21 mouse cellular contexts compared by ENCODE assay signal in genomic region chr17:80501805-80502172, GRCm38 (mm10). TPM values are rescaled to one million over a fixed set of nuclear protein-coding genes. Genes with fewer than 3 reads are reported as not detected.
DNase-seq lines count a peak whose midpoint lies in the region; ATAC-seq and TF ChIP-seq lines count a peak whose summit lies in the region.
"Had no signal": no experiment of that assay in that cellular context is flagged by ENCODE, and none has a peak within 500 bp of the region (broad histone marks: within the 10 kb centered on the region; RNA-seq: fewer than 3 reads in every experiment).

No protein-coding gene starts in this region.

- no peak for TF ChIP-seq POLR2A in spleen, adult 2 months (IDR thresholded peaks at IDR 0.05; ENCODE audit: low read depth, low read length)
- TF ChIP-seq POLR2A in ES-Bruce4 (IDR thresholded peaks at IDR 0.05; ENCODE audit: insufficient read depth, low read length) = no peak

- TF ChIP-seq EP300 in ES-Bruce4 (IDR thresholded peaks at IDR 0.05; ENCODE audit: insufficient read depth, low read depth, low read length) = no peak

- no peaks in the 10 kb centered on the region for H3K9me3 ChIP-seq in ES-Bruce4 (replicated peaks; ENCODE audit: control insufficient read depth, insufficient read depth, low read length, poor library complexity, severe bottlenecking)
- H3K9me3 ChIP-seq: embryonic facial prominence, embryonic 13.5 days; G1E; heart, embryonic 10.5 days; hindbrain, embryonic 10.5 days; intestine, embryonic 15.5 days; midbrain, embryonic 13.5 days had no signal

- DNase-seq in spleen, adult 2 months (ENCODE audit: low read depth in 1 of 2, low spot score in 2 of 2) = no peak
- no peak for DNase-seq in spleen, adult 18-20 months
- peak; percentile 26 for DNase-seq in splenic B cell, adult 2 months (ENCODE audit: low read depth, low spot score)
- no peak for DNase-seq in gastrocnemius, adult 2 months
- DNase-seq in cerebellum, postnatal 4 days (ENCODE audit: low spot score in 2 of 2) = no peak
- DNase-seq in cerebellum, postnatal 36 days = no peak
- DNase-seq: adrenal gland, postnatal 25 days; cerebellum, adult 8-10 months; kidney, adult 9 months had no signal

- intact Hi-C loops in gastrocnemius, adult 2 months (cut with DNase I) = no loop called here

- TF ChIP-seq CTCF in spleen, adult 2 months (IDR thresholded peaks at IDR 0.05; ENCODE audit: extremely low read depth, insufficient read depth, insufficient read length, insufficient replicate concordance) = no peak
- no peak for TF ChIP-seq CTCF in ES-Bruce4 (IDR thresholded peaks at IDR 0.05; ENCODE audit: low read depth, low read length)
- TF ChIP-seq CTCF in gastrocnemius, adult 2 months (IDR thresholded peaks at IDR 0.05) = no peak

- no peaks in the 10 kb centered on the region for H3K36me3 ChIP-seq in spleen, adult 2 months (ENCODE audit: control insufficient read depth, insufficient read depth, low read length)
- H3K36me3 ChIP-seq in ES-Bruce4 (ENCODE audit: control insufficient read depth, insufficient read depth, low read length, poor library complexity, severe bottlenecking) = no peaks in the 10 kb centered on the region
- no peaks in the 10 kb centered on the region for H3K36me3 ChIP-seq in splenic B cell, adult 2 months (ENCODE audit: control insufficient read depth, insufficient read depth, low read length, poor library complexity, severe bottlenecking)
- H3K36me3 ChIP-seq: embryonic facial prominence, embryonic 13.5 days; G1E; heart, embryonic 10.5 days; hindbrain, embryonic 10.5 days; intestine, embryonic 15.5 days; midbrain, embryonic 13.5 days had no signal

- no peak overlapping the region for H3K4me3 ChIP-seq in spleen, adult 2 months (ENCODE audit: extremely low read depth, insufficient read depth, insufficient read length)
- no peak overlapping the region for H3K4me3 ChIP-seq in ES-Bruce4 (ENCODE audit: low read depth, low read length)
- no peak overlapping the region for H3K4me3 ChIP-seq in gastrocnemius, adult 2 months
- H3K4me3 ChIP-seq: embryonic facial prominence, embryonic 13.5 days; heart, embryonic 10.5 days; hindbrain, embryonic 10.5 days; intestine, embryonic 15.5 days; midbrain, embryonic 13.5 days; myocyte had no signal

- no peaks in the 10 kb centered on the region for H3K27me3 ChIP-seq in spleen, adult 2 months (ENCODE audit: control insufficient read depth, insufficient read depth, low read length)
- no peaks in the 10 kb centered on the region for H3K27me3 ChIP-seq in ES-Bruce4 (ENCODE audit: control insufficient read depth, insufficient read depth, low read length, poor library complexity, severe bottlenecking)
- no peaks in the 10 kb centered on the region for H3K27me3 ChIP-seq in splenic B cell, adult 2 months (ENCODE audit: control insufficient read depth, insufficient read depth, low read length, poor library complexity, severe bottlenecking)
- H3K27me3 ChIP-seq: embryonic facial prominence, embryonic 13.5 days; intestine, embryonic 15.5 days; midbrain, embryonic 13.5 days had no signal

- H3K4me1 ChIP-seq in spleen, adult 2 months (ENCODE audit: control insufficient read depth, insufficient read depth, insufficient read length) = peaks cover 14% of the 10 kb centered on the region; the same call in 1 of the 2 replicates
- H3K4me1 ChIP-seq in ES-Bruce4 (ENCODE audit: control insufficient read depth, insufficient read depth, low read length) = peaks cover 2% of the 10 kb centered on the region
- H3K4me1 ChIP-seq: intestine, embryonic 15.5 days; midbrain, embryonic 13.5 days had no signal

- H3K9ac ChIP-seq in ES-Bruce4 (ENCODE audit: low read depth, poor library complexity, severe bottlenecking) = no peak overlapping the region
- H3K9ac ChIP-seq: embryonic facial prominence, embryonic 13.5 days; intestine, embryonic 15.5 days; liver, embryonic 14.5 days; midbrain, embryonic 13.5 days had no signal

- peak; percentile 77 for ATAC-seq in inflammation-experienced regulatory T-cells, adult 6 months
- ATAC-seq: forebrain, embryonic 14.5 days; intestine, embryonic 15.5 days; midbrain, embryonic 13.5 days had no signal

- peak overlapping the region; percentile 18; the same call in 1 of the 2 replicates for H3K27ac ChIP-seq in spleen, adult 2 months (ENCODE audit: insufficient read depth, low read length)
- H3K27ac ChIP-seq in ES-Bruce4 (ENCODE audit: insufficient read depth, low read length) = peak overlapping the region; percentile 92; the same call in 1 of the 2 replicates
- H3K27ac ChIP-seq in gastrocnemius, adult 2 months = no peak overlapping the region
- H3K27ac ChIP-seq: embryonic facial prominence, embryonic 13.5 days; heart, embryonic 10.5 days; hindbrain, embryonic 10.5 days; intestine, embryonic 15.5 days; liver, embryonic 14.5 days; macrophage; midbrain, embryonic 13.5 days had no signal

- WGBS in spleen, adult 2 months = 11% methylated on average over 2 of the region's 2 CpGs

RNA-seq across cellular contexts. Expression of gene Sos1, which starts 21.5 kb away (rescaled TPM):
- polyA plus RNA-seq in spleen, adult 2 months (2012; rRNA removed) = 2.5 and 2.7 TPM in 2 replicates
- polyA plus RNA-seq in ES-Bruce4 (2011; ENCODE audit: insufficient read depth, insufficient read length, low read depth, missing spikeins) = 40.3 and 43.1 TPM in 2 replicates
- polyA plus RNA-seq in inflammation-experienced regulatory T-cells, adult 6 months (2017; shearing (Covaris generic)) = 1 to 10 TPM; 4.4 to 5.7 (median 5.6) TPM
- 10 to 100 TPM; 14.1 to 18.2 TPM for total RNA-seq in gastrocnemius, adult 2 months (2021)
